16 mouse cellular contexts compared by ENCODE assay signal in genomic region chr3:39388491-39388890, GRCm38 (mm10).
"Had no signal": no experiment of that assay in that cellular context is flagged by ENCODE, and none has a peak within 500 bp of the region (broad histone marks: within the 10 kb centered on the region; RNA-seq: fewer than 3 reads in every experiment).

No protein-coding gene starts in this region.

- H3K9ac ChIP-seq: neural tube, embryonic 13.5 days; neural tube, embryonic 15.5 days; stomach, embryonic 15.5 days had no signal

- H3K4me2 ChIP-seq: neural tube, embryonic 13.5 days; neural tube, embryonic 15.5 days; stomach, embryonic 15.5 days had no signal

- H3K4me3 ChIP-seq: neural tube, embryonic 13.5 days; neural tube, embryonic 15.5 days; stomach, embryonic 15.5 days had no signal

- H3K36me3 ChIP-seq: neural tube, embryonic 13.5 days; neural tube, embryonic 15.5 days; stomach, embryonic 15.5 days had no signal

- DNase-seq: retina, postnatal 1 day; right cerebral cortex, adult 18-20 months; right cerebral cortex, postnatal 14 days; right cerebral cortex, postnatal 25 days; right cerebral cortex, postnatal 4 days; spleen, adult 18-20 months; thymus, adult 18-20 months; thymus, adult 2 months; thymus, postnatal 14 days; thymus, postnatal 25 days; thymus, postnatal 36 days; thymus, postnatal 4 days had no signal

- H3K27ac ChIP-seq: neural tube, embryonic 13.5 days; neural tube, embryonic 15.5 days; stomach, embryonic 15.5 days; stomach, postnatal 0 days had no signal

- H3K4me1 ChIP-seq: neural tube, embryonic 13.5 days; neural tube, embryonic 15.5 days had no signal

- H3K27me3 ChIP-seq: neural tube, embryonic 13.5 days; neural tube, embryonic 15.5 days; stomach, embryonic 15.5 days had no signal

- H3K9me3 ChIP-seq: neural tube, embryonic 13.5 days; neural tube, embryonic 15.5 days; stomach, embryonic 15.5 days had no signal
